Mouse (Mus musculus) brain, embryonic 18.5 days (tissue): ENCODE measurements around the gene Gm20388.
"Not testable (repeated sequence)": the region's sequence is repeated elsewhere in the genome, so short reads cannot be mapped to it uniquely, and the experiment has no call there.

Source experiments
- DNase-seq: peaks from one replicate; pipeline ENCODE4 v3.0.0-alpha.2; 2012; ENCODE audit warnings: low read depth, low spot score

Gm20388 gene

GRCm38 (mm10) chr8:123808671-123809070 is 3898.0 kb downstream of the Gm20388 start:
- no peak for DNase-seq

- not testable (repeated sequence) for DNase-seq
Observed at GRCm38 (mm10) chr8:123809342-123809741, 3898.7 kb downstream of the Gm20388 start.

GRCm38 (mm10) chr8:123812227-123812626 is 3901.6 kb downstream of the Gm20388 start:
- no peak for DNase-seq

- no peak for DNase-seq
Observed at GRCm38 (mm10) chr8:123813173-123813891, 3902.7 kb downstream of the Gm20388 start.

GRCm38 (mm10) chr8:123813892-123814266 is 3903.2 kb downstream of the Gm20388 start:
- no peak for DNase-seq

GRCm38 (mm10) chr8:123815325-123815724 is 3904.7 kb downstream of the Gm20388 start:
- DNase-seq, result no peak

GRCm38 (mm10) chr8:123816939-123817338 is 3906.3 kb downstream of the Gm20388 start:
- no peak for DNase-seq

- DNase-seq, result no peak
Observed at GRCm38 (mm10) chr8:123817747-123818146, 3907.1 kb downstream of the Gm20388 start.

- no peak for DNase-seq
Observed at GRCm38 (mm10) chr8:123819683-123820610, 3909.3 kb downstream of the Gm20388 start.

- DNase-seq, result no peak
Observed at GRCm38 (mm10) chr8:123820780-123821179, 3910.1 kb downstream of the Gm20388 start.

- no peak for DNase-seq
Observed at GRCm38 (mm10) chr8:123823111-123823510, 3912.5 kb downstream of the Gm20388 start.

- no peak for DNase-seq
Observed at GRCm38 (mm10) chr8:123823532-123824123, 3913.0 kb downstream of the Gm20388 start.

GRCm38 (mm10) chr8:123826001-123826400 is 3915.4 kb downstream of the Gm20388 start:
- no peak for DNase-seq

- no peak for DNase-seq
Observed at GRCm38 (mm10) chr8:123826758-123827157, 3916.1 kb downstream of the Gm20388 start.

GRCm38 (mm10) chr8:123827523-123827922 is 3916.9 kb downstream of the Gm20388 start:
- DNase-seq, result no peak

GRCm38 (mm10) chr8:123832757-123833156 is 3922.1 kb downstream of the Gm20388 start:
- DNase-seq, result no peak

GRCm38 (mm10) chr8:123835451-123835850 is 3924.8 kb downstream of the Gm20388 start:
- no peak for DNase-seq

GRCm38 (mm10) chr8:123836354-123836753 is 3925.7 kb downstream of the Gm20388 start:
- DNase-seq, result no peak

- no peak for DNase-seq
Observed at GRCm38 (mm10) chr8:123838496-123838895, 3927.9 kb downstream of the Gm20388 start.

- DNase-seq, result no peak
Observed at GRCm38 (mm10) chr8:123840578-123841345, 3930.1 kb downstream of the Gm20388 start.

- DNase-seq, result no peak
Observed at GRCm38 (mm10) chr8:123842086-123842485, 3931.4 kb downstream of the Gm20388 start.
